Comparison of ENCODE assay signal across 8 mouse cellular contexts in genomic region chr16:94371301-94371931, GRCm38 (mm10). TPM values are rescaled to one million over a fixed set of nuclear protein-coding genes. Genes with fewer than 3 reads are reported as not detected.
A peak's percentile ranks its signal among the peaks of the same experiment; 100 is the strongest.
DNase-seq lines count a peak whose midpoint lies in the region; ATAC-seq and TF ChIP-seq lines count a peak whose summit lies in the region.

Gene Pigp, minus strand, starts transcription at chr16:94371842.

- ATAC-seq in hindbrain, embryonic 13.5 days (ENCODE audit: low FRiP score): peak; percentile 91
- ATAC-seq in megakaryocyte, adult 5-6 weeks (ENCODE audit: poor library complexity, severe bottlenecking): peak; percentile 28; the same call in 1 of the 2 replicates

- H3K4me1 ChIP-seq in hindbrain, embryonic 13.5 days (replicated peaks): peaks cover 46% of the 10 kb centered on the region

- DNase-seq in layer of hippocampus, adult 11-12 months (ENCODE audit: low spot score): peak; percentile 66
- DNase-seq in layer of hippocampus, adult 9-10 months (ENCODE audit: low spot score): no peak
- peak; percentile 68 to 76 for DNase-seq in cerebellum, adult 18-20 months
- peak; percentile 19 to 47 for DNase-seq in frontal cortex, postnatal 25 days (ENCODE audit: low spot score in 2 of 2)
- no peak for DNase-seq in left cerebral cortex, adult 2 months (ENCODE audit: extremely low spot score in 1 of 2, low spot score in 2 of 2)
- DNase-seq in spleen, postnatal 10 days (ENCODE audit: low spot score in 2 of 2): peak; percentile 24 to 56

- H3K4me3 ChIP-seq in hindbrain, embryonic 13.5 days: peak within 1 kb of the TSS; percentile 89
- peak within 1 kb of the TSS; percentile 81 for H3K4me3 ChIP-seq in left cerebral cortex, adult 2 months

- H3K36me3 ChIP-seq in hindbrain, embryonic 13.5 days: peaks cover 4% of the 10 kb centered on the region; the same call in 1 of the 2 replicates

- peak; percentile 42 for TF ChIP-seq CTCF in left cerebral cortex, adult 2 months (IDR thresholded peaks at IDR 0.05)

- H3K27me3 ChIP-seq in hindbrain, embryonic 13.5 days: no peaks in the 10 kb centered on the region

- peak within 1 kb of the TSS; percentile 99 for H3K9ac ChIP-seq in hindbrain, embryonic 13.5 days

- H3K27ac ChIP-seq in hindbrain, embryonic 13.5 days: peak within 1 kb of the TSS; percentile 100
- peak within 1 kb of the TSS; percentile 100 for H3K27ac ChIP-seq in left cerebral cortex, adult 2 months

- intact Hi-C loops in left cerebral cortex, adult 2 months (cut with DNase I): no loop called here

- WGBS in hindbrain, embryonic 13.5 days: 2% methylated on average over 36 of the region's 43 CpGs

- H3K4me2 ChIP-seq in hindbrain, embryonic 13.5 days: peak within 1 kb of the TSS; percentile 69

- H3K9me3 ChIP-seq in hindbrain, embryonic 13.5 days: no peaks in the 10 kb centered on the region

RNA-seq across cellular contexts. Expression of gene Pigp, which starts in this region (rescaled TPM):
- 137 and 141 TPM in 2 replicates for polyA plus RNA-seq in hindbrain, embryonic 13.5 days (2015; fragmentation: Nextera tagmentation; extraction: Ambion mirVana)
- 10 to 100 TPM; 36.9 to 40.2 TPM for total RNA-seq in left cerebral cortex, adult 2 months (2021)
- 9.9 and 11.1 TPM in 2 replicates for total RNA-seq in megakaryocyte, adult 5-6 weeks (2015)
- total RNA-seq in megakaryocyte, adult 5-6 weeks (2017): 4.8 and 10.2 TPM in 2 replicates

Comparison
In these comparisons a context has a peak if more than half of its experiments do, and no peak if none do; other contexts are left out.
1. DNase-seq: peak in layer of hippocampus, adult 11-12 months (single experiment), cerebellum, adult 18-20 months (2 of 2), frontal cortex, postnatal 25 days (2 of 2) and spleen, postnatal 10 days (2 of 2); none in layer of hippocampus, adult 9-10 months (single experiment) and left cerebral cortex, adult 2 months (0 of 2).